Mouse (Mus musculus) stomach, embryonic 16.5 days (tissue): ENCODE data around the gene Eef1g. TPM values are rescaled to one million over a fixed set of nuclear protein-coding genes. Genes with fewer than 3 reads are reported as not detected.

ENCODE experiments used
- ATAC-seq: fragments of 200-750 bp; cut with Nextera tagmentation; 2 replicates; pipeline ENCODE4 v1.8.0; 2017; ENCODE audit warnings: moderate number of reproducible peaks, moderate TSS enrichment; ENCODE audit not compliant: insufficient read depth, low FRiP score
- H3K27ac ChIP-seq: fragments of 300-500 bp; sonication (generic); 2 replicates; pipeline ENCODE4 v1.5.1; 2014; ENCODE audit warnings: low read length
- H3K27me3 ChIP-seq: fragments of 300-500 bp; sonication (generic); 2 replicates; pipeline ENCODE4 v1.6.1; 2014; ENCODE audit warnings: low read length, control low read depth, mixed read lengths; ENCODE audit not compliant: control insufficient read depth, insufficient read depth
- H3K36me3 ChIP-seq: fragments of 300-500 bp; sonication (generic); 2 replicates; pipeline ENCODE4 v1.6.1; 2014; ENCODE audit warnings: low read length; ENCODE audit not compliant: control insufficient read depth, insufficient read depth
- H3K4me1 ChIP-seq: fragments of 300-500 bp; sonication (generic); 2 replicates; pipeline ENCODE4 v1.6.1; 2014; ENCODE audit warnings: low read length, control low read depth, mixed read lengths; ENCODE audit not compliant: control insufficient read depth, insufficient read depth
- H3K4me2 ChIP-seq: fragments of 300-500 bp; sonication (generic); 2 replicates; pipeline ENCODE4 v1.6.1; 2014; ENCODE audit warnings: low read depth, low read length, mixed read lengths
- H3K4me3 ChIP-seq: fragments of 300-500 bp; sonication (generic); replicated peaks from 2 replicates; pipeline ENCODE4 v1.5.1; 2014; ENCODE audit warnings: mild to moderate bottlenecking, low read length
- H3K9ac ChIP-seq: fragments of 300-500 bp; sonication (generic); 2 replicates; pipeline ENCODE4 v1.6.1; 2014; ENCODE audit warnings: low read length
- H3K9me3 ChIP-seq: fragments of 300-500 bp; sonication (generic); replicated peaks from 2 replicates; pipeline ENCODE4 v1.6.1; 2016; ENCODE audit warnings: low read length, control low read depth; ENCODE audit not compliant: control insufficient read depth
- WGBS: fragments of 180-500 bp; shearing (Covaris S2); extraction: QIAGEN DNeasy Blood & Tissue Kit; methylation state at CpG from one replicate; pipeline ENCODE4 v1.1.7; 2014; 5-methylcytosine and 5-hydroxymethylcytosine counted together
- polyA plus RNA-seq: library from polyadenylated mRNA; unstranded; fragments of >200 nt; fragmentation: Nextera tagmentation; extraction: Ambion mirVana; gene quantifications from 2 replicates; pipeline ENCODE4 v1.2.1, GENCODE M21; 2015

Gene Eef1g
- polyA plus RNA-seq, 1 experiment from 2014 or later: 441 TPM

- no peaks in the 10 kb centered on the region for H3K27me3 ChIP-seq
- peak overlapping the region; percentile 84 for H3K9ac ChIP-seq
- peak; percentile 3; the same call in 1 of the 2 replicates for ATAC-seq
- H3K4me2 ChIP-seq: peak overlapping the region; percentile 74
- H3K36me3 ChIP-seq: peaks cover 5% of the 10 kb centered on the region
- peaks cover 15% of the 10 kb centered on the region for H3K4me1 ChIP-seq
- WGBS: 24% methylated on average over 16 of the region's 16 CpGs
- H3K27ac ChIP-seq: peak overlapping the region; percentile 88; the same call in 1 of the 2 replicates
- no peaks in the 10 kb centered on the region for H3K9me3 ChIP-seq
- peak overlapping the region; percentile 77 for H3K4me3 ChIP-seq
Observed at GRCm38 (mm10) chr19:8928689-8929223, 38.1 kb upstream of the Eef1g start.

GRCm38 (mm10) chr19:8929224-8930088, 37.4 kb upstream of the Eef1g start, which contains the start of the genes Rom1 and Eml3:
TSS of gene Rom1 (minus strand) at chr19:8929356.
TSS of gene Eml3 (plus strand) at chr19:8929552.
- Histone ChIP-seq H3K36me3 (peaks cover 9% of the 10 kb centered on the region), H3K4me2 (peak within 1 kb of the TSS; percentile 74), H3K4me1 (peaks cover 15% of the 10 kb centered on the region), H3K27me3 (no peaks in the 10 kb centered on the region), H3K27ac (peak within 1 kb of the TSS; percentile 88), H3K4me3 (peak within 1 kb of the TSS; percentile 77), H3K9ac (peak within 1 kb of the TSS; percentile 84), H3K9me3 (no peaks in the 10 kb centered on the region)
- WGBS: under 1% methylated on average over 66 of the region's 74 CpGs
- ATAC-seq: peak; percentile 81

GRCm38 (mm10) chr19:8930117-8930516, 36.7 kb upstream of the Eef1g start:
- H3K36me3 ChIP-seq: peaks cover 9% of the 10 kb centered on the region
- peak overlapping the region; percentile 74 for H3K4me2 ChIP-seq
- no peaks in the 10 kb centered on the region for H3K27me3 ChIP-seq
- peak overlapping the region; percentile 84 for H3K9ac ChIP-seq
- peak overlapping the region; percentile 77 for H3K4me3 ChIP-seq
- H3K9me3 ChIP-seq: no peaks in the 10 kb centered on the region
- WGBS: 4% methylated on average over 11 of the region's 11 CpGs
- ATAC-seq: no peak
- peak overlapping the region; percentile 88 for H3K27ac ChIP-seq
- peaks cover 15% of the 10 kb centered on the region for H3K4me1 ChIP-seq

GRCm38 (mm10) chr19:8930771-8931170, 36.1 kb upstream of the Eef1g start:
- Histone ChIP-seq H3K36me3 (peaks cover 9% of the 10 kb centered on the region), H3K9me3 (no peaks in the 10 kb centered on the region), H3K4me1 (peaks cover 15% of the 10 kb centered on the region), H3K4me2 (peak overlapping the region; percentile 74), H3K4me3 (peak overlapping the region; percentile 77), H3K27me3 (no peaks in the 10 kb centered on the region), H3K9ac (peak overlapping the region; percentile 84), H3K27ac (peak overlapping the region; percentile 44)
- ATAC-seq: no peak
- 89% methylated on average over 7 of the region's 7 CpGs for WGBS

- H3K4me3 ChIP-seq: no peak overlapping the region
- H3K4me1 ChIP-seq: peaks cover 8% of the 10 kb centered on the region
- H3K9ac ChIP-seq: no peak overlapping the region
- H3K27me3 ChIP-seq: no peaks in the 10 kb centered on the region
- H3K9me3 ChIP-seq: no peaks in the 10 kb centered on the region
- peaks cover 9% of the 10 kb centered on the region for H3K36me3 ChIP-seq
- no peak for ATAC-seq
- H3K4me2 ChIP-seq: no peak overlapping the region
- H3K27ac ChIP-seq: no peak overlapping the region
- WGBS: 84% methylated on average over 2 of the region's 2 CpGs
Observed at GRCm38 (mm10) chr19:8936736-8937135, 30.1 kb upstream of the Eef1g start.

- H3K9ac ChIP-seq: peak overlapping the region; percentile 62
- no peaks in the 10 kb centered on the region for H3K27me3 ChIP-seq
- H3K4me2 ChIP-seq: peak overlapping the region; percentile 70; the same call in 1 of the 2 replicates
- H3K27ac ChIP-seq: peak overlapping the region; percentile 76; the same call in 1 of the 2 replicates
- H3K4me3 ChIP-seq: peak overlapping the region; percentile 99; the same call in 1 of the 2 replicates
- 80% methylated on average over 15 of the region's 15 CpGs for WGBS
- no peaks in the 10 kb centered on the region for H3K9me3 ChIP-seq
- ATAC-seq: no peak
- H3K36me3 ChIP-seq: peaks cover under 1% of the 10 kb centered on the region; the same call in 1 of the 2 replicates
- H3K4me1 ChIP-seq: peaks cover 24% of the 10 kb centered on the region
Observed at GRCm38 (mm10) chr19:8940526-8941133, 26.2 kb upstream of the Eef1g start.

GRCm38 (mm10) chr19:8941136-8941514, 25.7 kb upstream of the Eef1g start:
- Histone ChIP-seq H3K4me3 (peak overlapping the region; percentile 99), H3K27me3 (no peaks in the 10 kb centered on the region), H3K9ac (peak overlapping the region; percentile 62), H3K4me1 (peaks cover 24% of the 10 kb centered on the region), H3K9me3 (no peaks in the 10 kb centered on the region), H3K27ac (peak overlapping the region; percentile 76), H3K36me3 (peaks cover 6% of the 10 kb centered on the region), H3K4me2 (peak overlapping the region; percentile 70)
- ATAC-seq: 0 out of 2 replicates have a peak, but pooled peaks have one; percentile 1
- WGBS: 37% methylated on average over 10 of the region's 10 CpGs

GRCm38 (mm10) chr19:8941515-8942217, 25.2 kb upstream of the Eef1g start, which contains the start of gene Mta2:
TSS of gene Mta2 (plus strand) at chr19:8941875.
- Histone ChIP-seq H3K4me3 (peak within 1 kb of the TSS; percentile 99), H3K9ac (peak within 1 kb of the TSS; percentile 100), H3K36me3 (peaks cover 10% of the 10 kb centered on the region), H3K27ac (peak within 1 kb of the TSS; percentile 99), H3K9me3 (no peaks in the 10 kb centered on the region), H3K4me1 (peaks cover 24% of the 10 kb centered on the region), H3K27me3 (no peaks in the 10 kb centered on the region), H3K4me2 (peak within 1 kb of the TSS; percentile 70)
- under 1% methylated on average over 64 of the region's 64 CpGs for WGBS
- ATAC-seq: peak; percentile 95
